Mouse (Mus musculus) lung, adult 2 months (tissue): ENCODE results near the gene Lep.

ENCODE experiments used
- CTCF ChIP-seq: fragments of 200-500 bp; IDR thresholded peaks from 2 replicates; pipeline ENCODE4 v1.5.1; 2011; ENCODE audit warnings: mild to moderate bottlenecking, low read length, control low read depth; ENCODE audit not compliant: insufficient read depth
- POLR2A ChIP-seq: fragments of 200-500 bp; IDR thresholded peaks from 2 replicates; pipeline ENCODE4 v1.6.1; 2011; ENCODE audit warnings: low read depth, mild to moderate bottlenecking, control low read depth, low read length, borderline replicate concordance; ENCODE audit errors: extremely low read depth

DNA sequence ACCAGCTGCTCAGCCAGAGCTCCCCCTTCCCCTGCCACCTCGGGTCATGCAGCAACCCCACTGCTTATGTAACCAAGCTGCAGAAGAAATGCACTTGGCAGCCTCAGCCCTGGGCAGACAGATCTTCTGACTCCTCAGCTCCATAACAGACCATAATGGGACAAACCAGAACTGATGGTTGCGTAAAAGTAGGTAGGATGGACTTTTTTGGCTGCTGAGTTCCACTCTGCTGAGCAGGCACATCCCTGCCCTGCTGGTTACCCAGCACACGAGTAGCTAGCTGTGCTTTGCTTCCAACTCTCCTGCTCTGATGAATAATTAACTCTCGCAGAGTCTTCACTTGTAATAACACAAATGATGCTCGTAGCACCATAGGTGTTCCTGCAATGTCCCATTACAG is 10.1 kb upstream of the Lep start:
- TF ChIP-seq CTCF (no peak), POLR2A (no peak)
